Mouse (Mus musculus): ENCODE results near the gene C1qtnf3. TPM values are rescaled to one million over a fixed set of nuclear protein-coding genes. Genes with fewer than 3 reads are reported as not detected.

The C1qtnf3 gene
- polyA plus RNA-seq, 1 experiment from 2014 or later = 20.1 TPM

DNA sequence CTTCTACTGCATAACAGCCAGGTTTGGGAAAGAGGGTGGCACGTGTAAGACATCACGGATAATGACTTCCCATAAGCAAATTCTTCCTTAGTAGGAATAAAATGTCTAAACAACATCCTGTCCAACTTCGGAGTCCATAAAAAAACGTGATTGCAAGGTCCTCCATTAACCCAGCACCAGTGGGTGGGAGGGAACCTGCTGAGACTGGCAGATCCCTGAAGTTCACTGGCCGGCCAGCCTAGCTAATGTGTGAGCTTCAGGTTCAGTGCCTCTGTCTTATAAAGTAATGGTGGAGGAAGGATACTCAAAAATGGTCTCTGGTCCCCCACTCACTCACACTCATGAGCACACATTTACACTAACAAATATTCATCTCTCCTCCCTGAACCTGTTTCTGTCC is 3.0 kb downstream of the C1qtnf3 start:
- Histone ChIP-seq H3K9me3 (replicated peaks; ENCODE audit: low read length) (no peaks in the 10 kb centered on the region), H3K4me3 (replicated peaks; ENCODE audit: low read depth, low read length) (no peak overlapping the region), H3K4me2 (ENCODE audit: low read length) (no peak overlapping the region), H3K27ac (peak overlapping the region; percentile 74; the same call in 1 of the 2 replicates), H3K36me3 (ENCODE audit: insufficient read depth, low read length) (no peaks in the 10 kb centered on the region), H3K4me1 (replicated peaks; ENCODE audit: insufficient read depth, low read length) (peaks cover 16% of the 10 kb centered on the region; the same call in 1 of the 2 replicates), H3K9ac (ENCODE audit: low read depth, low read length) (no peak overlapping the region), H3K27me3 (ENCODE audit: insufficient read depth, low read length) (no peaks in the 10 kb centered on the region)
- ATAC-seq (replicated peaks; ENCODE audit: low FRiP score, low read depth) = peak; percentile 76
- DNase-seq (ENCODE audit: low spot score) = peak; percentile 24
- 34% methylated on average over 5 of the region's 5 CpGs for WGBS
- no peak for TF ChIP-seq CTCF (IDR thresholded peaks at IDR 0.05; ENCODE audit: low read depth)

DNA sequence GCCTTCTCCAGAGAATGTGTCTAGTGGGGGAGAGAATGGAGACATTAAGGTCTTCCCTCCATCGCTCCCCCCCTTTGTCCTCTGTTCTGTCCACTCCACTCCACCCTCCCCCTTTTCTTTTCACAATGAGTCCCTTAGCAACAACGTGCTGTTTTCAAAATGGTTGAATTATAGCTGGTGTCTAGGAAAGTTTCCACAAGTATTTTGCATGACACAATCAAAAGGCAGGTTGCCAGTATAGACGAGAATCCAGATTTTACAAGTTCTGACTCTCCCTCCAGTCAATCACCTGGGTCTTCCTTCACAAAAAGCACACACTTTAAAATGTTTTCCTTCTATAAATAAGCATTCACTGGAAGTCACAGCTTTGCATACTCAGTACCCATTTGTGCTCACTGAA is 4.6 kb downstream of the C1qtnf3 start:
- Histone ChIP-seq H3K4me1 (replicated peaks; ENCODE audit: insufficient read depth, low read length) (peaks cover 15% of the 10 kb centered on the region; the same call in 1 of the 2 replicates), H3K9me3 (replicated peaks; ENCODE audit: low read length) (no peaks in the 10 kb centered on the region), H3K4me3 (replicated peaks; ENCODE audit: low read depth, low read length) (no peak overlapping the region), H3K9ac (ENCODE audit: low read depth, low read length) (no peak overlapping the region), H3K27ac (no peak overlapping the region), H3K27me3 (ENCODE audit: insufficient read depth, low read length) (no peaks in the 10 kb centered on the region), H3K36me3 (ENCODE audit: insufficient read depth, low read length) (no peaks in the 10 kb centered on the region), H3K4me2 (ENCODE audit: low read length) (no peak overlapping the region)
- ATAC-seq (replicated peaks; ENCODE audit: low FRiP score, low read depth) = no peak
- WGBS = 67% methylated on average over 3 of the region's 3 CpGs
- no peak for TF ChIP-seq CTCF (IDR thresholded peaks at IDR 0.05; ENCODE audit: low read depth)
- DNase-seq (ENCODE audit: low spot score) = no peak

DNA sequence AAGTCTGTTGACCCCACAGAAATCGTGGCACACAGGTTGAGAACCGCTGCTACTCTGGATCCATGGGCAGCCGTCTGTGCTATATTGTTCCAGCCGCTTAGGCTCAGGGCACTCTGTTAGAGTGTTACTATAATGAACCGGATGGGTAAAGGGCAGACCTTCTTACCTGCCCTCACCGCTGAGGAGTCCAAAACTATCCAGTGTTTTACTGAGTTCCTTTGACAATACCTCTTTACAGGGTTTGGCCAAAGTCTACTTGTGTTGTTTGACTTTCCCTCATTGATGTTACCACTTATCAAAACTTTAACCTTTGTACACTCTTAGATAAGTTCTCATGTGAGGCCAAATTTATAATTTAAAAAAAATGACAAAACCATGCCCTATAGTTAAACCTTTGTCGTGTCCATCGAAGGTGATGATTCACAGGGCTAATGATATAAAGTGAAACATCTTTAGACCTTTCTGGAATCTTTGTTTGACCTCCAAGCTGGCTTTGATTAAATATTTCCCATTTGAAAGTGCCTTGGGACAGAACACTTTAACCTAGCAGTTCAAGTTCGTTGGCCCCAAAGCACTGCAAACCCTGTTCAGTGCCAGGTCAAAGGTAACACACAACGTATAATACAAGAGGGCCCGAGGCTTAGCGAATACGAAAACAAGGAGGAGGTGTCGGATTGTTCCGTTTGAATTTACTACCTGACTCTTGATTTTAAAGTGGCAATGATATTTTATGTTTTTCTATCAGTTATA is 7.3 kb downstream of the C1qtnf3 start:
- WGBS = 74% methylated on average over 15 of the region's 15 CpGs
- no peaks in the 10 kb centered on the region for H3K9me3 ChIP-seq (replicated peaks; ENCODE audit: low read length)
- H3K4me2 ChIP-seq (ENCODE audit: low read length) = no peak overlapping the region
- TF ChIP-seq CTCF (IDR thresholded peaks at IDR 0.05; ENCODE audit: low read depth) = no peak
- no peak overlapping the region for H3K4me3 ChIP-seq (replicated peaks; ENCODE audit: low read depth, low read length)
- no peaks in the 10 kb centered on the region for H3K36me3 ChIP-seq (ENCODE audit: insufficient read depth, low read length)
- ATAC-seq (replicated peaks; ENCODE audit: low FRiP score, low read depth) (0 out of 2 replicates have a peak, but pooled peaks have one; percentile 34), DNase-seq (ENCODE audit: low spot score) (no peak)
- H3K27me3 ChIP-seq (ENCODE audit: insufficient read depth, low read length) = no peaks in the 10 kb centered on the region
- H3K4me1 ChIP-seq (replicated peaks; ENCODE audit: insufficient read depth, low read length) = no peaks in the 10 kb centered on the region
- H3K27ac ChIP-seq = no peak overlapping the region
- H3K9ac ChIP-seq (ENCODE audit: low read depth, low read length) = no peak overlapping the region

DNA sequence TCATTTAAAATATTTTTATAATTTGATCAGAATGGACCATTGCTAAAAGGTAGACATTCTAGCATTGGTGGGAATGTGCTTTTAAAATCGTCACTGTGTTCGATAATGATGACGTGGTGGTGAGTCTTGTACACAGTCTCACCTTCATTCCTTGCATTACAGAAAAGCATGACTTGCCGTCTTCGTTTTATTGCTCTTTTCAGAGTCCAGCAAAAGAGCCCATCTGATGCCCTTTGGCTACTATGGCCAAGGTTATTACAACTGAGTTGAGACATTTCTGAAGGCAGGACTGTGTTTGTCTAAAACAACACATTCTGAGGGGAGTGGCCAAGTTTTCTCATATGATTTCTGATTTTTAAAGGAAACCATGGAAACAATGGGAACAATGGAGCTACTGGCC is 8.1 kb downstream of the C1qtnf3 start:
- WGBS = 87% methylated on average over 5 of the region's 5 CpGs
- TF ChIP-seq CTCF (IDR thresholded peaks at IDR 0.05; ENCODE audit: low read depth) = no peak
- Histone ChIP-seq H3K27ac (no peak overlapping the region), H3K27me3 (ENCODE audit: insufficient read depth, low read length) (no peaks in the 10 kb centered on the region), H3K36me3 (ENCODE audit: insufficient read depth, low read length) (no peaks in the 10 kb centered on the region), H3K9ac (ENCODE audit: low read depth, low read length) (no peak overlapping the region), H3K4me1 (replicated peaks; ENCODE audit: insufficient read depth, low read length) (no peaks in the 10 kb centered on the region), H3K4me3 (replicated peaks; ENCODE audit: low read depth, low read length) (no peak overlapping the region), H3K9me3 (replicated peaks; ENCODE audit: low read length) (no peaks in the 10 kb centered on the region), H3K4me2 (ENCODE audit: low read length) (no peak overlapping the region)
- no peak for DNase-seq (ENCODE audit: low spot score)
- ATAC-seq (replicated peaks; ENCODE audit: low FRiP score, low read depth) = no peak

GRCm38 (mm10) chr15:10962601-10963000 is 10.5 kb downstream of the C1qtnf3 start:
- Histone ChIP-seq H3K4me2 (ENCODE audit: low read length) (no peak overlapping the region), H3K27ac (no peak overlapping the region), H3K27me3 (ENCODE audit: insufficient read depth, low read length) (no peaks in the 10 kb centered on the region), H3K4me1 (replicated peaks; ENCODE audit: insufficient read depth, low read length) (no peaks in the 10 kb centered on the region), H3K9me3 (replicated peaks; ENCODE audit: low read length) (no peaks in the 10 kb centered on the region), H3K9ac (ENCODE audit: low read depth, low read length) (no peak overlapping the region), H3K4me3 (replicated peaks; ENCODE audit: low read depth, low read length) (no peak overlapping the region), H3K36me3 (ENCODE audit: insufficient read depth, low read length) (no peaks in the 10 kb centered on the region)
- 88% methylated on average over 2 of the region's 2 CpGs for WGBS
- no peak for ATAC-seq (replicated peaks; ENCODE audit: low FRiP score, low read depth)
- TF ChIP-seq CTCF (IDR thresholded peaks at IDR 0.05; ENCODE audit: low read depth) = no peak
- DNase-seq (ENCODE audit: low spot score) = no peak

DNA sequence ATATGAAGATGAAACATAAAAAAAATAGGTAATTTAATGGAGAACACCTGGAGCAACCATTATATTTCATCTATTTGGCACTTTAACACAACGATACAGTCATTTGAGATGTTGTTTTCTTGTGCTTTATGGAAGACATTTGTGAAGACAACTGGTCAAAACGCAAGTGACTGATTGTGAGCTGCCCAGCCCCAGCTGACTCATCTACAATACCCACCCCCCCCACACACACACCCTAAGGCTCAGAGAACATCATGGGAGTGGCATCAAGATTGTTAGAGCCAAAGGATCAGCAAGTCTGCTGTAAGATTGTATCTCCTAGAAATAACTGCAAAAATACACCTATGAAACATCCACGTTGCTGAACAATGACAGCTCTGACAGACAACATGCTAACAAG is 17.3 kb downstream of the C1qtnf3 start:
- no peak overlapping the region for H3K9ac ChIP-seq (ENCODE audit: low read depth, low read length)
- H3K27me3 ChIP-seq (ENCODE audit: insufficient read depth, low read length) = no peaks in the 10 kb centered on the region
- H3K4me2 ChIP-seq (ENCODE audit: low read length) = no peak overlapping the region
- no peaks in the 10 kb centered on the region for H3K36me3 ChIP-seq (ENCODE audit: insufficient read depth, low read length)
- H3K9me3 ChIP-seq (replicated peaks; ENCODE audit: low read length) = no peaks in the 10 kb centered on the region
- H3K4me3 ChIP-seq (replicated peaks; ENCODE audit: low read depth, low read length) = no peak overlapping the region
- H3K27ac ChIP-seq = no peak overlapping the region
- TF ChIP-seq CTCF (IDR thresholded peaks at IDR 0.05; ENCODE audit: low read depth) = no peak
- no peaks in the 10 kb centered on the region for H3K4me1 ChIP-seq (replicated peaks; ENCODE audit: insufficient read depth, low read length)
- ATAC-seq (replicated peaks; ENCODE audit: low FRiP score, low read depth) (no peak), DNase-seq (ENCODE audit: low spot score) (no peak)
- 71% methylated on average over 3 of the region's 3 CpGs for WGBS
